Mouse (Mus musculus) right cerebral cortex, postnatal 10 days (tissue): Measurements from ENCODE around the gene Mbd3.

ENCODE experiments used
- DNase-seq, 2 experiments: peaks; one replicate each; pipeline ENCODE4 v3.0.0; 2021; ENCODE audit warnings: low spot score in 2 of 2

Gene Mbd3

GRCm38 (mm10) chr10:80423562-80423961 is 24.2 kb upstream of the Mbd3 start:
- no peak for DNase-seq

- DNase-seq, result no peak
Measured at GRCm38 (mm10) chr10:80421651-80422472, 22.5 kb upstream of the Mbd3 start.

- DNase-seq, result no peak
Measured at GRCm38 (mm10) chr10:80421208-80421607, 21.9 kb upstream of the Mbd3 start.

GRCm38 (mm10) chr10:80420729-80421128 is 21.4 kb upstream of the Mbd3 start:
- no peak for DNase-seq

- no peak for DNase-seq
Measured at GRCm38 (mm10) chr10:80419419-80419818, 20.1 kb upstream of the Mbd3 start.

- DNase-seq, result no peak
Measured at GRCm38 (mm10) chr10:80418311-80418710, 19.0 kb upstream of the Mbd3 start.

GRCm38 (mm10) chr10:80417841-80418240 is 18.5 kb upstream of the Mbd3 start:
- no peak for DNase-seq

- no peak for DNase-seq
Measured at GRCm38 (mm10) chr10:80417371-80417770, 18.0 kb upstream of the Mbd3 start.

GRCm38 (mm10) chr10:80415566-80415965 is 16.2 kb upstream of the Mbd3 start:
- no peak for DNase-seq

- peak; percentile 92 for DNase-seq
Measured at GRCm38 (mm10) chr10:80412656-80413541, 13.5 kb upstream of the Mbd3 start.

GRCm38 (mm10) chr10:80407924-80408323 is 8.6 kb upstream of the Mbd3 start:
- DNase-seq, result no peak

- peak; percentile 96 for DNase-seq
Measured at GRCm38 (mm10) chr10:80406684-80407501, 7.5 kb upstream of the Mbd3 start, which contains the start of gene Uqcr11. TSS of gene Uqcr11 (minus strand) at chr10:80406830.

- no peak for DNase-seq
Measured at GRCm38 (mm10) chr10:80405481-80406173, 6.3 kb upstream of the Mbd3 start.

- no peak for DNase-seq
Measured at GRCm38 (mm10) chr10:80403044-80403692, 3.8 kb upstream of the Mbd3 start.

- no peak for DNase-seq
Measured at GRCm38 (mm10) chr10:80400704-80401161, 1.4 kb upstream of the Mbd3 start.

GRCm38 (mm10) chr10:80399973-80400703 is 788 bp upstream of the Mbd3 start:
- no peak for DNase-seq

- DNase-seq, result peak; percentile 99
Measured at GRCm38 (mm10) chr10:80398719-80399190, 595 bp downstream of the Mbd3 start.

GRCm38 (mm10) chr10:80398174-80398535 is 1.2 kb downstream of the Mbd3 start:
- no peak for DNase-seq

- DNase-seq, result no peak
Measured at GRCm38 (mm10) chr10:80397524-80398173, 1.7 kb downstream of the Mbd3 start.
